Mouse (Mus musculus) brown adipose tissue, adult 24 weeks (tissue): ENCODE data around the gene Frmd4a. TPM values are rescaled to one million over a fixed set of nuclear protein-coding genes. Genes with fewer than 3 reads are reported as not detected.

Experiments
- H3K27ac ChIP-seq: fragments of 200-500 bp; replicated peaks from 2 replicates; pipeline ENCODE4 v1.5.1; 2012; ENCODE audit warnings: low read depth, mild to moderate bottlenecking, low read length
- H3K4me1 ChIP-seq: fragments of 200-500 bp; 2 replicates; pipeline ENCODE4 v1.6.1; 2012; ENCODE audit warnings: low read length, mixed read lengths; ENCODE audit not compliant: control insufficient read depth, insufficient read depth, insufficient read length
- H3K4me3 ChIP-seq: fragments of 200-500 bp; 2 replicates; pipeline ENCODE4 v1.5.1; 2012; ENCODE audit warnings: low read depth, mild to moderate bottlenecking, low read length, moderate library complexity; ENCODE audit not compliant: insufficient read depth
- polyA plus RNA-seq: library from polyadenylated mRNA; stranded (reverse); fragments of >200 nt; gene quantifications from 2 replicates; pipeline ENCODE4 v1.2.4, GENCODE M21; 2012; ENCODE audit not compliant: missing spikeins, insufficient read depth, insufficient read length

Gene Frmd4a
- polyA plus RNA-seq, 1 experiment: 2.3 TPM

DNA sequence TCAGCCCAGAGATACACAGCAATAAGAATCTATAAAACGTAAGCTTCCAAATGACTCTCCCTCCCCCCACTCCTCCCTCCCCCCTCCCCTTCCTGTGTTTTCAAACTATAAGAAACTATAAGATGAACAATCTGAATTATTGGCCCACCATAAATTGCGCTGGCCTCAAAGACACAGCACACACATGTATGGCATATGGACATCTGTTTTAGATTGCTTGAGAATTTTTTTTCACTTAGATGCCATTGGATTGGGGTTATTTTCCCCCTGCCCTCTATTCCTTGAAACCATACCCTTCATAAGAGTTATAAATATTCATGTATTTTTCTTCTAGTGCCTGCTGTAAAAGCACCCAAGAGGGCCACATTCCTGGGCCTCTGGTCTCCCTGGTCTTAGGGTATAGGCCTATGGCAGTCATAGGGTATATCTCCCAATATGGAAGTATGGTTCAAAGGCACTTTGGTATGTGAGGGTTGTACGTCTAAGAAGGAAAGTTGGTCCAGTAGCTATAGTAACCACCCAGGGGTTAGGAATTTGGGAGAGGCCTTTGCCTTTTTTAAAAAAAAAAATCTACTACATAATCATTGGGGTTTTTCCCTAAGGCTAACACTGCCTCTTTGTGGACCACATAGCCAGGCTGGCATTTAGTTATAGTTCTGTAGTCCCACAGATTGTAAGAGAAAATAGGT is 322.2 kb downstream of the Frmd4a start:
- Histone ChIP-seq H3K4me1 (peaks cover 3% of the 10 kb centered on the region; the same call in 1 of the 2 replicates), H3K27ac (no peak overlapping the region), H3K4me3 (no peak overlapping the region)

DNA sequence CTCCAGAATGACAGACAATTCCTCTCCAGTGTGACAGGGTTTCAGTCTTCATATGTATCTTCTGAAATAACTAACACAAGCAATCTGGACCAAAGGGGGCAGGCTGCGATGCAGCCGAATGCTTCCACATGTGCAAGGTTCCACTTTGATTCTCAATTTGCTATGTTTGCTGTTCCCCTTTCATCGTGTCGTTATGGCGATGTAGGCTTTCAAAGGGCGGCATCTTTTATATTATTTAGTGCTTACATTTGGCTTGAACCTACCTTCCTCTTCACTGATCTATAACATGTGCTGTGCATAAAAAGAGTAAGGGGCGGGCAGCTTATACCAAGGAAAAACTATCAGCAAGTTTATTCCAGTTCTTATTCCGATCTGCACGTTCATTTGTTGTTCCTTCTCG is 322.9 kb downstream of the Frmd4a start:
- Histone ChIP-seq H3K4me1 (peaks cover 3% of the 10 kb centered on the region; the same call in 1 of the 2 replicates), H3K27ac (no peak overlapping the region)

DNA sequence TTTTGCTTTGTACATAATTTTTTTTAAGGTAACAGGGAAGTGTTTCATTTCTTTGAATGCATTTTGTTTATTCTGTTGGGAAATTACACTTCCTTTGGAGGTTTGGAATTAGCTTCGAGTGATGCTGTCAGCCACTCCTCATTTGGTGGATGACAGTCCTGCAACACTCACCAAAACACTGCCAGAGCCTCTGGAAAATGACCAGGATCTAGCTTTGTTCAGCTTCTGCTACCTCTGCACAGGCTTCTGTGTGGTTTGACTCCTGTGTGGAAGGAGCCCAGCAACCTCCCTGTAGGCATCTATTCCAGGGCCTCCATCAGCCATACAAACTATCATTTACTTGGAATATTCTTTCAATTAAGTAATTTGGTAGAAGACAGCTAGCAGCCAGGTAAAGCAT is 323.6 kb downstream of the Frmd4a start:
- Histone ChIP-seq H3K4me3 (no peak overlapping the region), H3K27ac (no peak overlapping the region)

More for the DNA sequence above, 322.9 kb downstream of the Frmd4a start:
- H3K4me3 ChIP-seq: no peak overlapping the region

DNA sequence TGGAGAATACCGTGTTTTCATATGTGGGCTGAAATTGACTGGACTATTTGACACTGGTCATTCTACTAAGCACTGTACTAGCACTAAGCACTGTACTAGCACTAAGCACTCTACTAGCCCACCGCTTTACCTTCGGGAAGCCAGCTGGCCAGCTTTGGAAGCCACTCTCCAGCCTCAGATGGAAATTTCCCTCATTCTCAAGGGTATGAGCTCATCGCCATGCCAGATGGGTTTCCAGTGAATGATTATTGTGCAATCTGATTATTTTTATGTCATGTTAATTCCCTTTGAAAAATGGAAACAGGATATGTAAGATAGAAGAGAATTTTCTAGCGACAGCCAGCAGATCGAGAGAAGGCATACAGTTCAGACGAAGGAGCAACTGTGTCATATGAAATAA is 324.5 kb downstream of the Frmd4a start:
- Histone ChIP-seq H3K27ac (no peak overlapping the region; the same call in 1 of the 2 replicates), H3K4me3 (no peak overlapping the region), H3K4me1 (peaks cover 8% of the 10 kb centered on the region; the same call in 1 of the 2 replicates)

More for the DNA sequence above, 323.6 kb downstream of the Frmd4a start:
- H3K4me1 ChIP-seq: peaks cover 4% of the 10 kb centered on the region; the same call in 1 of the 2 replicates

DNA sequence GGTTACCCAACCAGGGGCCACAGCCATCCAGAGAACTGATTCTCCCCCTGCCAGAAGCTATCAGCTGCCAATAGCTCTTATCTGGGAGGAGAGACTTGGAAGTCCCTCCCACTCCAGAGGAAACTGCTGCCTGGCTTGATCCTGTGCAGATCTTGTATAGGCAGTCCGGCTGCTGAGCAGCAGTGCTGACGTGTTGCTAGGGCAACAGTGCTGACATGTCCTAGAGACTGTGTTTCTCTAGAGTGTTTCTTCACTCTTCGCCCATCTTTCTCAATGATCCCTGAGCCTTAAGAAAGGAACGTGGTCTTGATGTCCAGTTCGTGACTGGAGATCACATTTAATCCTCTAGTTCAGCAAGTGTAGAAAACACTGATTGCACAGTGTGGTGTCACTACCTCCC is 326.9 kb downstream of the Frmd4a start:
- no peak overlapping the region for H3K4me3 ChIP-seq
- peaks cover 8% of the 10 kb centered on the region; the same call in 1 of the 2 replicates for H3K4me1 ChIP-seq
- no peak overlapping the region for H3K27ac ChIP-seq

DNA sequence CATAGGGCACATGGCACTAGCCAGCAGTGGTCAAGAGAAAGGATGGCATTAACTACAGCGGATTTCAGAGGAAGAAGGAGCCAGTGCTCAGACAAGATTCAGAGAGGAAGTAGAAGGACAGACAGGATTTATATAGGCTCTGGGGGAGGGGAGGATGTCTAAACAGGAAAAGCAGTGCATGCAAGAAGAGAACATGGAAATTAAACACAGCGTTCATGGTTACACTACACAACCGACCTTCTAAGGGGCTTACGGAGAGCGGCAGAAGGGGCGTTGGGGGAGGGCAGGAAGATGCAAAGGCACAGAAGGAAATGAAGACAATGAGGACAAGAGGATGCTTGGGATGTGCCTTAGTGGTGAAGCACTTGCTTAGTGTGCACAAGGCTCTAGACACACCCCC is 328.7 kb downstream of the Frmd4a start:
- no peak overlapping the region for H3K27ac ChIP-seq
- H3K4me3 ChIP-seq: no peak overlapping the region
- peaks cover 8% of the 10 kb centered on the region; the same call in 1 of the 2 replicates for H3K4me1 ChIP-seq

- Histone ChIP-seq H3K27ac (no peak overlapping the region), H3K4me3 (no peak overlapping the region), H3K4me1 (peaks cover 5% of the 10 kb centered on the region; the same call in 1 of the 2 replicates)
Measured at GRCm38 (mm10) chr2:4346953-4347352, 329.4 kb downstream of the Frmd4a start.

DNA sequence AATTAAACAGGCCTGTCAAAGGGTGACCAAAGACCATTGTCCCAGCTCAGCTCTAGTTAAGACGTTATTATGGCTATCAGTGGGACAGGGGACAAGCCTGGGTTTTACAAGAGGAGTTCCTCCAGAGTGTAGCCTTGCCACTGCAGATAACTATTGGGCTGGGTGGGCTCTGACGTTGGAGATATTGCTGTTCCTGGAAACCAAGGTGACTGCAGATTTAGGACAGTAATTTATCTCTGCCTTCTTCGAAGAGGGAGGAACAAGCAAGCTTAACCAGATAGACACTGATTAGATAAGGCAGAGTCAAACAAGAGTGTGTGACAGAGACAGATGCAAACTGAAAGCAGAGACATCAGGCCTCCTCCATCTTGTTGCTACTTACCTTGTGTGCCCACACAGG is 330.3 kb downstream of the Frmd4a start:
- no peak overlapping the region for H3K27ac ChIP-seq
- H3K4me3 ChIP-seq: no peak overlapping the region
- H3K4me1 ChIP-seq: peaks cover 5% of the 10 kb centered on the region; the same call in 1 of the 2 replicates

DNA sequence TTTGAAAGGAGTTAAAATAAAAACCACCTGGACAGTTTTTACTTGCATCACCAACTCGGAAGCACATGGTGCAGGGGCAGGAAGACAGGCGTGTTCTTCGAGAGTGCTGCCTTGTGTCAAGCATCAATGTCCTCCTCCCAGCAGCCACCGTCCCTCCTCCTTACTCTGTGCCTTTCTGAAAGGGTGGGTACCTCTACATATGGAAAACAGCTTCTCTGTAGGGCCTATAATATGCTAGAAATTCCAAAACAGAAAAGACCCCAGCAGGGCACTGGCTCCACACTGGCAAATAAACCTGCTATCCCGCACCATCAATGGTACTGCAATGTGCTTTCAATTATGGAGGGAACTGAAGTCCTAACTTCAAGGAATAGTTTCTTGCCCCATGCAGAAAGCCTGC is 331.0 kb downstream of the Frmd4a start:
- peaks cover 5% of the 10 kb centered on the region; the same call in 1 of the 2 replicates for H3K4me1 ChIP-seq
- no peak overlapping the region for H3K4me3 ChIP-seq

DNA sequence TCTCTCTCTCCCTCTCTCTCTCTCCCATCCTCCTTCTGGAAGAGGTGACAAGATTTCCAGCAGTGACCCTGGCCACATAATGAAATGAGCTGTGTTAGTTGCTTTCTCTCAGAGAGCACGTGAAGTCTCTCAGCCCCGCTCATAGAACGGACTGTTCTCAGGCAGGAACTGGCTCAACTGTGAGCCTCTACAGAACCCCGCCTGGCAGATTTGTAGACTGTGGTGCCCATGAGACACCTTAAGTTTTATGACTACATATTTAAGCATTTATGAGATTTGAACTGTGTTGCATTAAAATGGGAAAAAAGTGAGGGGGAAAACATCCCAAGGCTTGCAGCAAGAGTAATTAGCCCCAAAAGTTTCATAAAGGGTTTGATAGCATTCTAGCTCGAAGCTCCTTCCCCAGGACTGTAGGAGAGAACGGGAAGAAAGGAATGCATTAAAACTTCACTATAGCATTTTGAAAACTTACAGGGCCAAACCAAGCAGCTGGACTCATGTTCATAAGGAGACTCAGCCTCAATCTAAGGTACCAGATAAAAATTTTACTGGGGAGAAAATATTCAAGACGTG is 339.4 kb downstream of the Frmd4a start:
- Histone ChIP-seq H3K27ac (no peak overlapping the region), H3K4me3 (no peak overlapping the region), H3K4me1 (peaks cover 5% of the 10 kb centered on the region; the same call in 1 of the 2 replicates)

More for the DNA sequence above, 331.0 kb downstream of the Frmd4a start:
- H3K27ac ChIP-seq: no peak overlapping the region

DNA sequence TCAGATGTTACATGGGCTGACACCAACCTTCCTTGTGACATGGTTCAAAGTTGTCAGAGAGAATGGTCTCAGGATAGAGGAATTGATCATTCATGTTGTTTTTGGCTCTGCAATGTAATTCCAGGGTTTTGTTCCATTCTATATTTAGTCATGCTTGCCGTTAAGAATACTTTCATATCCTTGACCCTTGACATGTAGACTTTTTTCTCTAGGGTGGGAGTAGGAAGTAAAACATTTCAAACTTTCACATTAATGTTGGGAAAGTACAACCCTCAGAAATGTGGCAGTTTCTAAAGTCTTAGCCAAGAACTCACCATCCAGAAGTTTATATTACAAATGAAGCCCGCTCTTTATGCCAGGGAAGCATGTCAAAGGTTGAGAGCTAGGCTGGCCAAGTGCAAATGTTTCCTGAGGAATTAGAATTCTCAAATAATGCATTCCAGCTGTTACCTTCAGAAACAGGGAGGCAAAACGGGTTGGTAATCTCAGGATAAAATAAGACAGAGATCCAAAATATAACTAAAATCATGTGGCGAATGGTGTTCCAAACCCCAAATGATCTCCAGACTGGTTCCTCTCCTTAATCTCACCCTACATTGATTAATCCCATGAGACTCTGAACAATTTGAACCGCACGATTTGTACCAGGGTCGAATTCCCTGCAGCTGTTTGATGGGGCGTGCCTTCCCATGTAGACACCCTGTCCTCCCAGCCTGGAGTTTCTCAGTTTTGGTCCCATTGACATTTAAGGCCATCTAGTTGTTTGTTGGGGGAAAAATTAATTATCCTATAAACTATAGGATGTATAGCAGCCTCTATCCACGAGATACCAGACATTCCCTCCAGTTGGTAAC is 344.7 kb downstream of the Frmd4a start:
- peak overlapping the region; percentile 23; the same call in 1 of the 2 replicates for H3K27ac ChIP-seq
- H3K4me1 ChIP-seq: peaks cover 7% of the 10 kb centered on the region; the same call in 1 of the 2 replicates
- H3K4me3 ChIP-seq: no peak overlapping the region

- no peak overlapping the region for H3K4me3 ChIP-seq
- no peak overlapping the region for H3K27ac ChIP-seq
- H3K4me1 ChIP-seq: peaks cover 7% of the 10 kb centered on the region; the same call in 1 of the 2 replicates
Measured at GRCm38 (mm10) chr2:4364908-4365307, 347.4 kb downstream of the Frmd4a start.

- Histone ChIP-seq H3K4me3 (no peak overlapping the region), H3K4me1 (no peaks in the 10 kb centered on the region), H3K27ac (no peak overlapping the region)
Measured at GRCm38 (mm10) chr2:4368544-4368943, 351.0 kb downstream of the Frmd4a start.

GRCm38 (mm10) chr2:4370499-4370898 is 353.0 kb downstream of the Frmd4a start:
- H3K4me3 ChIP-seq: no peak overlapping the region
- no peak overlapping the region for H3K27ac ChIP-seq
- H3K4me1 ChIP-seq: no peaks in the 10 kb centered on the region

GRCm38 (mm10) chr2:4371341-4371740 is 353.8 kb downstream of the Frmd4a start:
- no peak overlapping the region for H3K4me3 ChIP-seq
- no peaks in the 10 kb centered on the region for H3K4me1 ChIP-seq
- H3K27ac ChIP-seq: no peak overlapping the region
